Mouse (Mus musculus): Measurements from ENCODE around the gene Ece1. TPM values are rescaled to one million over a fixed set of nuclear protein-coding genes. Genes with fewer than 3 reads are reported as not detected.

Gene Ece1
- total RNA-seq, 2 experiments from 2014 or later: 55.7 to 67.8 TPM

GRCm38 (mm10) chr4:137855741-137856341, 6.2 kb upstream of the Ece1 start:
- no peak for DNase-seq (ENCODE audit: low spot score in 2 of 2)

GRCm38 (mm10) chr4:137857116-137857515, 4.9 kb upstream of the Ece1 start:
- DNase-seq (ENCODE audit: low spot score in 2 of 2): no peak

DNA sequence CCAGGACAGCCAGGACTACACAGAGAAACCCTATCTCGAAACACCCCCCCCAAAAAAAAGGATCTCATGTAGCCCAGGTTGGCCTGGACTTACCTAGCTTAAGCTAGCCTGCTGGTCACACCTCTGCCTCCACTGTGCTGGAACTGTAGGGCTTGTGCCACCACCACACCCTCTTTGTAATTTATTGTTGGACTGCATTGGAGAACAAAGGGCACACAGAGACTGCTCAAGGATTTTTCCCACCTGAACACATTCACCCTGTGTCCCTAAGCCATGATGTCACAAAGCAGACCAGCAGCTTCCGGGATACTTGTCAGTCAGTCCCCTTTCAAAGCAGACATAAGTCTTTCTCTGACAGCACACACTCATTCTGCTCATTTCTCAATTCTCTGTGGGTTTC, 3.7 kb upstream of the Ece1 start:
- no peak for DNase-seq (ENCODE audit: low spot score in 2 of 2)

GRCm38 (mm10) chr4:137861461-137862011, 501 bp upstream of the Ece1 start:
- peak in 1 of 2 experiments; percentile 39 for DNase-seq (ENCODE audit: low spot score in 2 of 2)

DNA sequence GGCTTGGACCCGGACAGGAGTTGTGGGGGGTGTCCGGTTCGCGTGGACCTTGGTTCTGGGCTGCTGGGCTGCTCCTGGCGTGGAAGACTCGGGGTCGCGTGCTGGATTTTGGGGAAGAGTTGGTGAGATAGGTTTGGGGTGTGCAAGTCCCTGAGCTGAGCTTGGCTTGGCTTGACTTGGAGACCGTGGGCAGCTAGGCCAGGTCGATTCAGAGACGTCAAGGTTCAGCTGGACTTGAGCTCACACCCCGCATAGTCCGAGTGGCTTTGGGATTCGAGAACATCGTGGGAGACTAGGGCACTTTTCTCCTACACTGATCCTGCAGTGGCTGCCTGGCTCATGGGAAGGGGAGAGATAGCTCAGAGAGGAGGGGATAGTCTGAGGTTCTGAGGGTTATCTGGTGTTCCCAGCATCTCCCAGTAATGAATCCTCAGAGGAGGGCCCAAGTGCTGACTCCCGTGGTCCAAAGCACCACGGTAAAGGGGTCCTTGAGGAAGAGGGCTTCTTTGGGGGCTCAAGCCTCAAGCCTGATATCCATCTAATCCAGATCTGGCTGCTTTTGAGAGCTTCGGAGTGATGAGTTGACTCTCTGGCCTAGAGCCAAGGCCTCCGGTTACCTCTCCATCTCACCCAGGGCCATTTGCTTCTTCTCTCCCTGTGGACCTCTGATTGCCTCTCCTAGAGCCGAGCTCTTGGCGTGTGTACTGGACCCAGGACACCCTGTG, 641 bp downstream of the Ece1 start:
- DNase-seq (ENCODE audit: low spot score in 2 of 2): no peak

- no peak for DNase-seq (ENCODE audit: low spot score in 2 of 2)
Measured at GRCm38 (mm10) chr4:137864031-137864430, 2.0 kb downstream of the Ece1 start.

DNA sequence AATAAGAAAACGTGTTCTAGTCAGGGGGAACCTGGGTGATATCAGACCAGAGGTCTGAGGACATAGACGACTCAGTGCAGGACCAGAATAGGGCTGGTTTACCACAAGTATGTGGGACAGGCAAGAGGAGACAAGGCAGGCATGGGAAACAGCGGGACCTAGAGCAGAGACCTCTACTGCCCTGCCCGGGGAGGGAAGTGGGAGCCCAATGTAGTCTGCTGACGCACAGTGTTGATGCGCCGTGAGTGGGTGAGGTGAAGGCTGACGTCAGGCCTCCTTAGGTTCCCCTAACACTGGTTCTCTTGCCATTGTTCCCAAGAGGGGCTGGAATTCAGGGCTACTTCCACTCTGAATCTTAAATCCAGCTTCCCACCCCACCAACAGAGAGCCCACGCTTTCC, 2.7 kb downstream of the Ece1 start:
- no peak for DNase-seq (ENCODE audit: low spot score in 2 of 2)

DNA sequence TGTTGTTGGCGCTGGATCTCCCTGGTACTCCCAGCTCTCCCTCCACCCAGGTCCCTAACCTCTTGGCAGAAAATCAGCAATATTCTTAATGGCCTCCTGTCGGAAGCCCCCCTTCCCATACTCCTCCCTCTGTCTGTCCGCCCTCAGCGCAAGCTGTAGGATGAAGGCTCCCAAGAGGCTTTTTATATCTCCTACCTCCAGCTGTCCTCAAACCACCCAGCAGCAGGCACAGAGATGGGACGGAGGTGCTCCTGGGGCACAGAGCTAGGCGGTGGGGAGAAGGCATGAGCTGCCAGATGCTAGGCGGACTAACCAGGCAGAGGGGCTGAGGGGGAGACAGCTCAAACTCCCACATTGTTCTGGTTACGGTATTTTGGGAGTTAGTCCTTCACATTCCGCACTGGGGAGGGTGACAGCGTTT, 3.2 kb downstream of the Ece1 start:
- no peak for DNase-seq (ENCODE audit: low spot score in 2 of 2)

GRCm38 (mm10) chr4:137866206-137866863, 4.3 kb downstream of the Ece1 start:
- peak; percentile 49 to 59 for DNase-seq (ENCODE audit: low spot score in 2 of 2)

DNA sequence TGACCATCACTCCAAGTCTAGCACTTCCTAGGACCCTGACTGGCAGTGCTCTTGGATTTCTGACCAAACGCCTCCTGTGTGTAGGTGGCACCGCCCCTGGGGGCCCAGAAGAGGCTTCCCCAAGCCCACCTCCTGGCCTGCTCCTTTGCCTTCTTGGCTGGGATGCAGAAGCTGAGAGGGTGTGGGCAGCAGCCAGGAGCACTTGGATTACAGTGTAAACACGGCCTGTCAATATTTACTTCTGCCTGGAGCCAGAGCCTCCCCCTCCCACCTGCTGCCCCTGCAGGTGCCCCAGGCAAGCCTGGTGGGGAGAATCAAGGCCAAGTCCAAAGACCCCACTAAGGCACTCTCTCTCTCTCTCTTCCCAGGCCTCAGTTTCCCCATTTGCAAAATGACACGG, 5.2 kb downstream of the Ece1 start:
- DNase-seq (ENCODE audit: low spot score in 2 of 2): no peak

- DNase-seq (ENCODE audit: low spot score in 2 of 2): no peak
Measured at GRCm38 (mm10) chr4:137867675-137868257, 5.7 kb downstream of the Ece1 start.

GRCm38 (mm10) chr4:137869667-137870274, 7.7 kb downstream of the Ece1 start:
- peak in 1 of 2 experiments; percentile 60 for DNase-seq (ENCODE audit: low spot score in 2 of 2)

DNA sequence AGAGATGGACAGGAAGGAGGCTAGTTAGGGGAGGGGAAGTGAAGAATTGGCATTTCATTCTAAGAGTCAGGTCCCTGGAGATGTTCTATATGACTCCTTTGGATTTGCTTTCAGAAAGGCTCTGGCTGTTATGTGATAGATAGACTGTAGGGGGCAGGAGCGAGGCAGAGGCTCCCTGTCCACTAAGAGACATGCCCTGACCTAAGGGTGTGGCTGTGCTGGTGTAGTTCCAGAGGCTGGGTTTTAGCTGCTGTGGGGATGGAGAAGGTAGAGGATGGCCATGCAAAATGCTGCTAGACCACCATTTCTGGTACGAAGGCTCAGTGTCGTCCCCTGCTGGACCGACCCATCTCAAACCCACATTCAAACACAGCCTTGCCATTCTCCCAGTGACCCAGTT, 8.9 kb downstream of the Ece1 start:
- DNase-seq (ENCODE audit: low spot score in 2 of 2): no peak

- no peak for DNase-seq (ENCODE audit: low spot score in 2 of 2)
Measured at GRCm38 (mm10) chr4:137871431-137871830, 9.4 kb downstream of the Ece1 start.

GRCm38 (mm10) chr4:137874337-137874736, 12.3 kb downstream of the Ece1 start:
- DNase-seq (ENCODE audit: low spot score in 2 of 2): no peak

GRCm38 (mm10) chr4:137874826-137875225, 12.8 kb downstream of the Ece1 start:
- DNase-seq (ENCODE audit: low spot score in 2 of 2): no peak

DNA sequence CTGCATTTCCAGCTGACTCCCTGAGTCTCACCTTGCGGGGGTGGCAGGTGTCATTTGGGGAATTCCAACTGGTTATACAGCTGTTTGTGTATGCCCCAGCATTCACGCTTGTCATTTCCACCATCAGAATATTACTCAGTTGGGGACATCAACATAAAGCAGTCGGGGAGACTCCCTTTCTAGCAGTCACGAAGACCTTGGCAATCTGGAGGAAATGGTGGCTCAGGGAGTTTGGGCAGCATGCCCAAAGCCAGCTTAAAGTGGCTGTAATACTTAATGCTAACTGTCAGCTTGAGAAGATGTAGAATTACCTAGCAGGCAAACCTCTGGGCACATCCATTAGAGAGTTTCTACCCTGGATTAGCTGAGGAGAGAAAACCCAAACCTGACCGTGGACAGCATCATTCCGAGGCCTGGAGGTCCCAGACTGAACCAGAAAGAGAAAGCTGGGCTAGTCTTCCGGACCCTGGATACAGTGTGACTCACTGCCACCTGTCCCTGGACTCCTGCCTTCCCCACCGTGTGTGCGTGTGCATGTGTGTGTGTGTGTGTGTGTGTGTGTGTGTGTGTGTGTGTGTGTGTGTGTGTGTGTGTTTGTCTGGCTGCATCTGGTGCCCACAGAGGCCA, 13.5 kb downstream of the Ece1 start:
- no peak for DNase-seq (ENCODE audit: low spot score in 2 of 2)

DNA sequence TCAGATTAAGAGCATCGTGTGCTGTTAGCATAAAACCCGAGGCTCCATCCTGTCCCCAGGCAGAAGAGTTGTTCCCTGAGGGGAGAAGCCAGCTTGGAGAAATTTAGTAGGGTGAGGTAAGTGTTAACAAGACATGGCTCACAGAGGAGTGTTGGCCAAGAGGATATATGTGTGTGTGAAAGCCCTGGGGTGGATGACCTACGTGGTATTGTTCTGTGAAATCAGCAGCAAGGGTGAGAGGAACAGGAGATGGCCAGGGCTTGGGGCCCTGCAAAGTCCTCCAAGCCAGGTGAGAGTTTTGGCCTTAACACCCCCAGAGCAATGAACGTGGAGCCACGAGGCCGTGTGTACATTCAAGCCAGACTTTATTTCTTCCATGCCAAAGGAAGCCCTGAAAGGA, 14.8 kb downstream of the Ece1 start:
- DNase-seq (ENCODE audit: low spot score in 2 of 2): no peak

DNA sequence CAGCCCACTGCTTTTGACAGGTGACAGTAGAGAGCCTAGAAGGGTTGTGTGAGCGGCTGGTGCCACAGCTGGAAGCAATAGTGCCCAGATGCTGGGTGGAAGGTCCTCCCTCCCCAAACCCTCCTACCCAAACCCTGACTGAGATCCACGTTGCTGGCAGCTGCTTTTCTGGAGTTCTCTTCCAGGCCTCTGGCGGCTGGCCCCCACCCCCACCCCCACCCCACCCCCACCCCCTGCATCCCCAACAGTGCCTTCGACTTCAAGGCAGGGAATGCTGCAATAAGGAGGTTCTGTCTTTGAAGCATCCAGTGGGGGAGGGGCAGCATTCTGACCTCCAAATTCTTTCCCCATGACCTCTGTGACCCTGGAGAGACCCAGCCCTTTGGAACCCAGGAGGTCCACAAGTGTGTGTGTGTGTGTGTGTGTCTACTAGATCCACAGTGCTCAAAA, 15.4 kb downstream of the Ece1 start:
- no peak for DNase-seq (ENCODE audit: low spot score in 2 of 2)

- no peak for DNase-seq (ENCODE audit: low spot score in 2 of 2)
Measured at GRCm38 (mm10) chr4:137879383-137880156, 17.5 kb downstream of the Ece1 start.

Data from layer of hippocampus, postnatal 10 days (tissue).